Mouse (Mus musculus): Measurements from ENCODE around the gene Adipoq.
"Not testable (repeated sequence)": the region's sequence is repeated elsewhere in the genome, so short reads cannot be mapped to it uniquely, and the experiment has no call there.

Adipoq gene

GRCm38 (mm10) chr16:23146280-23146679 lies at the start of gene Adipoq:
Gene Adipoq, plus strand, starts transcription at chr16:23146536.
- no peak for DNase-seq (ENCODE audit: low spot score)

GRCm38 (mm10) chr16:23096886-23097285 lies 49.5 kb upstream of the Adipoq start:
- not testable (repeated sequence) for DNase-seq (ENCODE audit: low spot score)

- not testable (repeated sequence) for DNase-seq (ENCODE audit: low spot score)
These were observed 48.8 kb upstream of the Adipoq start for GRCm38 (mm10) chr16:23097290-23098104.

- not testable (repeated sequence) for DNase-seq (ENCODE audit: low spot score)
These were observed 48.3 kb upstream of the Adipoq start for GRCm38 (mm10) chr16:23098105-23098452.

- DNase-seq (ENCODE audit: low spot score): no peak
These were observed 46.7 kb upstream of the Adipoq start for GRCm38 (mm10) chr16:23099632-23100031.

GRCm38 (mm10) chr16:23100099-23100575 lies 46.2 kb upstream of the Adipoq start:
- no peak for DNase-seq (ENCODE audit: low spot score)

- no peak for DNase-seq (ENCODE audit: low spot score)
These were observed 45.7 kb upstream of the Adipoq start for GRCm38 (mm10) chr16:23100613-23101012.

GRCm38 (mm10) chr16:23102340-23103037 lies 43.8 kb upstream of the Adipoq start:
- DNase-seq (ENCODE audit: low spot score): no peak

GRCm38 (mm10) chr16:23103038-23103745 lies 43.1 kb upstream of the Adipoq start:
- DNase-seq (ENCODE audit: low spot score): no peak

- DNase-seq (ENCODE audit: low spot score): no peak
These were observed 42.5 kb upstream of the Adipoq start for GRCm38 (mm10) chr16:23103841-23104240.

GRCm38 (mm10) chr16:23106121-23106520 lies 40.2 kb upstream of the Adipoq start:
- no peak for DNase-seq (ENCODE audit: low spot score)

GRCm38 (mm10) chr16:23107231-23107942 lies 38.9 kb upstream of the Adipoq start, which contains the start of gene Eif4a2:
Gene Eif4a2, plus strand, starts transcription at chr16:23107444.
- peak; percentile 88 for DNase-seq (ENCODE audit: low spot score)

GRCm38 (mm10) chr16:23107946-23108759 lies 38.2 kb upstream of the Adipoq start:
- DNase-seq (ENCODE audit: low spot score): peak; percentile 79

- DNase-seq (ENCODE audit: low spot score): no peak
These were observed 37.4 kb upstream of the Adipoq start for GRCm38 (mm10) chr16:23108943-23109342.

- DNase-seq (ENCODE audit: low spot score): no peak
These were observed 36.7 kb upstream of the Adipoq start for GRCm38 (mm10) chr16:23109350-23110280.

- DNase-seq (ENCODE audit: low spot score): no peak
These were observed 34.0 kb upstream of the Adipoq start for GRCm38 (mm10) chr16:23112348-23112747.

GRCm38 (mm10) chr16:23112861-23113435 lies 33.4 kb upstream of the Adipoq start:
- no peak for DNase-seq (ENCODE audit: low spot score)

GRCm38 (mm10) chr16:23113903-23114302 lies 32.4 kb upstream of the Adipoq start:
- DNase-seq (ENCODE audit: low spot score): no peak

Measured in spleen, adult 12 weeks (tissue).